Mouse (Mus musculus) limb, embryonic 12.5 days (tissue): ENCODE results near the gene Htr1d. TPM values are rescaled to one million over a fixed set of nuclear protein-coding genes. Genes with fewer than 3 reads are reported as not detected.

Experiments
- ATAC-seq: fragments of 200-750 bp; cut with Nextera tagmentation; 2 replicates; pipeline ENCODE4 v1.8.0; 2017; ENCODE audit warnings: low read depth, moderate TSS enrichment; ENCODE audit not compliant: insufficient number of reproducible peaks, insufficient read depth, low FRiP score, low TSS enrichment
- H3K27ac ChIP-seq: fragments of 300-500 bp; sonication (generic); 2 replicates; pipeline ENCODE4 v1.5.1; 2016; ENCODE audit warnings: mild to moderate bottlenecking, moderate library complexity
- H3K27me3 ChIP-seq: fragments of 300-500 bp; sonication (generic); 2 replicates; pipeline ENCODE4 v1.6.1; 2016; ENCODE audit warnings: mild to moderate bottlenecking, moderate library complexity
- H3K36me3 ChIP-seq: fragments of 300-500 bp; sonication (generic); 2 replicates; pipeline ENCODE4 v1.6.1; 2016; ENCODE audit warnings: mild to moderate bottlenecking, moderate library complexity
- H3K4me1 ChIP-seq: fragments of 300-500 bp; sonication (generic); replicated peaks from 2 replicates; pipeline ENCODE4 v1.6.1; 2016
- H3K4me2 ChIP-seq: fragments of 300-500 bp; sonication (generic); 2 replicates; pipeline ENCODE4 v1.6.1; 2016; ENCODE audit warnings: mild to moderate bottlenecking, moderate library complexity
- H3K4me3 ChIP-seq: fragments of 300-500 bp; sonication (generic); replicated peaks from 2 replicates; pipeline ENCODE4 v1.5.1; 2016; ENCODE audit warnings: mild to moderate bottlenecking
- H3K9ac ChIP-seq: fragments of 300-500 bp; sonication (generic); replicated peaks from 2 replicates; pipeline ENCODE4 v1.6.1; 2016; ENCODE audit warnings: mild to moderate bottlenecking, moderate library complexity
- H3K9me3 ChIP-seq: fragments of 300-500 bp; sonication (generic); 2 replicates; pipeline ENCODE4 v1.6.1; 2016; ENCODE audit warnings: mild to moderate bottlenecking, moderate library complexity
- WGBS: fragments of 180-500 bp; shearing (Covaris S2); methylation state at CpG from one replicate; pipeline ENCODE4 v1.1.7; 2016; 5-methylcytosine and 5-hydroxymethylcytosine counted together
- polyA plus RNA-seq: library from polyadenylated mRNA; unstranded; fragments of >200 nt; fragmentation: Nextera tagmentation; extraction: Ambion mirVana; gene quantifications from 2 replicates; pipeline ENCODE4 v1.2.1, GENCODE M21; 2016

Gene Htr1d
- polyA plus RNA-seq: 0.11 and 0.17 TPM in 2 replicates

GRCm38 (mm10) chr4:136423224-136423623 lies at the start of gene Htr1d:
Htr1d (plus strand) TSS chr4:136423524.
- ATAC-seq: no peak
- Histone ChIP-seq H3K36me3 (no peaks in the 10 kb centered on the region), H3K4me3 (peak within 1 kb of the TSS; percentile 55), H3K4me1 (peaks cover 12% of the 10 kb centered on the region), H3K4me2 (peak within 1 kb of the TSS; percentile 96), H3K9me3 (no peaks in the 10 kb centered on the region), H3K9ac (peak within 1 kb of the TSS; percentile 61), H3K27ac (no peak within 1 kb of the TSS), H3K27me3 (peaks cover 79% of the 10 kb centered on the region)
- 67% methylated on average over 9 of the region's 9 CpGs for WGBS

- peaks cover 5% of the 10 kb centered on the region for H3K4me1 ChIP-seq
- H3K9me3 ChIP-seq: no peaks in the 10 kb centered on the region
- H3K27me3 ChIP-seq: no peaks in the 10 kb centered on the region
- H3K27ac ChIP-seq: no peak overlapping the region
- H3K4me3 ChIP-seq: no peak overlapping the region
- no peaks in the 10 kb centered on the region for H3K36me3 ChIP-seq
- ATAC-seq: no peak
- no peak overlapping the region for H3K9ac ChIP-seq
- 81% methylated on average over 5 of the region's 5 CpGs for WGBS
- H3K4me2 ChIP-seq: no peak overlapping the region
Measured at GRCm38 (mm10) chr4:136377001-136377400, 46.3 kb upstream of the Htr1d start.

- H3K27me3 ChIP-seq: no peaks in the 10 kb centered on the region
- no peaks in the 10 kb centered on the region for H3K36me3 ChIP-seq
- H3K9me3 ChIP-seq: peaks cover 5% of the 10 kb centered on the region; the same call in 1 of the 2 replicates
- H3K4me3 ChIP-seq: no peak overlapping the region
- no peaks in the 10 kb centered on the region for H3K4me1 ChIP-seq
- H3K27ac ChIP-seq: no peak overlapping the region
- 83% methylated on average over 5 of the region's 5 CpGs for WGBS
- ATAC-seq: no peak
- no peak overlapping the region for H3K9ac ChIP-seq
- H3K4me2 ChIP-seq: no peak overlapping the region
Measured at GRCm38 (mm10) chr4:136383052-136383451, 40.3 kb upstream of the Htr1d start.

GRCm38 (mm10) chr4:136383839-136384238 lies 39.5 kb upstream of the Htr1d start:
- 85% methylated on average over 6 of the region's 6 CpGs for WGBS
- Histone ChIP-seq H3K4me2 (no peak overlapping the region), H3K9ac (no peak overlapping the region), H3K27ac (no peak overlapping the region), H3K36me3 (no peaks in the 10 kb centered on the region), H3K4me1 (no peaks in the 10 kb centered on the region), H3K9me3 (peaks cover 5% of the 10 kb centered on the region; the same call in 1 of the 2 replicates), H3K27me3 (no peaks in the 10 kb centered on the region), H3K4me3 (no peak overlapping the region)
- no peak for ATAC-seq

GRCm38 (mm10) chr4:136387261-136387660 lies 36.1 kb upstream of the Htr1d start:
- no peak overlapping the region for H3K9ac ChIP-seq
- H3K4me2 ChIP-seq: no peak overlapping the region
- H3K27ac ChIP-seq: no peak overlapping the region
- H3K27me3 ChIP-seq: no peaks in the 10 kb centered on the region
- H3K36me3 ChIP-seq: no peaks in the 10 kb centered on the region
- no peaks in the 10 kb centered on the region for H3K4me1 ChIP-seq
- H3K4me3 ChIP-seq: no peak overlapping the region
- WGBS: 52% methylated on average over 11 of the region's 11 CpGs
- ATAC-seq: no peak
- peaks cover 5% of the 10 kb centered on the region; the same call in 1 of the 2 replicates for H3K9me3 ChIP-seq

- WGBS: 86% methylated on average over 10 of the region's 10 CpGs
- Histone ChIP-seq H3K4me1 (no peaks in the 10 kb centered on the region), H3K36me3 (no peaks in the 10 kb centered on the region), H3K27ac (no peak overlapping the region), H3K4me3 (no peak overlapping the region), H3K9ac (no peak overlapping the region), H3K4me2 (no peak overlapping the region), H3K9me3 (no peaks in the 10 kb centered on the region), H3K27me3 (no peaks in the 10 kb centered on the region)
- ATAC-seq: no peak
Measured at GRCm38 (mm10) chr4:136401806-136402205, 21.5 kb upstream of the Htr1d start.

- H3K4me1 ChIP-seq: no peaks in the 10 kb centered on the region; the same call in 1 of the 2 replicates
- no peak overlapping the region for H3K4me3 ChIP-seq
- H3K9ac ChIP-seq: no peak overlapping the region
- H3K9me3 ChIP-seq: no peaks in the 10 kb centered on the region
- ATAC-seq: no peak
- no peak overlapping the region for H3K27ac ChIP-seq
- 59% methylated on average over 11 of the region's 11 CpGs for WGBS
- no peaks in the 10 kb centered on the region for H3K36me3 ChIP-seq
- H3K4me2 ChIP-seq: no peak overlapping the region
- H3K27me3 ChIP-seq: no peaks in the 10 kb centered on the region
Measured at GRCm38 (mm10) chr4:136407831-136408230, 15.5 kb upstream of the Htr1d start.

GRCm38 (mm10) chr4:136411995-136412765 lies 11.1 kb upstream of the Htr1d start:
- H3K27me3 ChIP-seq: no peaks in the 10 kb centered on the region
- H3K36me3 ChIP-seq: no peaks in the 10 kb centered on the region
- no peak for ATAC-seq
- no peak overlapping the region for H3K9ac ChIP-seq
- H3K27ac ChIP-seq: no peak overlapping the region
- H3K4me2 ChIP-seq: no peak overlapping the region
- no peaks in the 10 kb centered on the region for H3K9me3 ChIP-seq
- 79% methylated on average over 10 of the region's 10 CpGs for WGBS
- no peak overlapping the region for H3K4me3 ChIP-seq
- no peaks in the 10 kb centered on the region; the same call in 1 of the 2 replicates for H3K4me1 ChIP-seq

GRCm38 (mm10) chr4:136415477-136415876 lies 7.8 kb upstream of the Htr1d start:
- no peaks in the 10 kb centered on the region; the same call in 1 of the 2 replicates for H3K4me1 ChIP-seq
- H3K9me3 ChIP-seq: no peaks in the 10 kb centered on the region
- H3K36me3 ChIP-seq: no peaks in the 10 kb centered on the region
- no peak overlapping the region for H3K4me3 ChIP-seq
- no peak overlapping the region for H3K4me2 ChIP-seq
- no peak overlapping the region for H3K9ac ChIP-seq
- ATAC-seq: no peak
- H3K27ac ChIP-seq: no peak overlapping the region
- 80% methylated on average over 9 of the region's 9 CpGs for WGBS
- H3K27me3 ChIP-seq: peaks cover 12% of the 10 kb centered on the region; the same call in 1 of the 2 replicates

- no peaks in the 10 kb centered on the region for H3K36me3 ChIP-seq
- no peak overlapping the region for H3K4me3 ChIP-seq
- H3K4me1 ChIP-seq: peaks cover 2% of the 10 kb centered on the region; the same call in 1 of the 2 replicates
- ATAC-seq: no peak
- peak overlapping the region; percentile 2; the same call in 1 of the 2 replicates for H3K9ac ChIP-seq
- H3K4me2 ChIP-seq: no peak overlapping the region
- H3K9me3 ChIP-seq: no peaks in the 10 kb centered on the region
- 21% methylated on average over 11 of the region's 11 CpGs for WGBS
- H3K27ac ChIP-seq: no peak overlapping the region
- H3K27me3 ChIP-seq: peaks cover 44% of the 10 kb centered on the region
Measured at GRCm38 (mm10) chr4:136418962-136419361, 4.4 kb upstream of the Htr1d start.

GRCm38 (mm10) chr4:136419386-136419785 lies 3.9 kb upstream of the Htr1d start:
- H3K4me3 ChIP-seq: no peak overlapping the region
- no peaks in the 10 kb centered on the region for H3K36me3 ChIP-seq
- no peak overlapping the region for H3K27ac ChIP-seq
- WGBS: 77% methylated on average over 6 of the region's 6 CpGs
- peak overlapping the region; percentile 2; the same call in 1 of the 2 replicates for H3K9ac ChIP-seq
- H3K9me3 ChIP-seq: no peaks in the 10 kb centered on the region
- ATAC-seq: no peak
- H3K4me2 ChIP-seq: no peak overlapping the region
- H3K27me3 ChIP-seq: peaks cover 48% of the 10 kb centered on the region
- peaks cover 6% of the 10 kb centered on the region for H3K4me1 ChIP-seq
